ENCODE assay signal across 14 mouse cellular contexts in the genomic region with DNA sequence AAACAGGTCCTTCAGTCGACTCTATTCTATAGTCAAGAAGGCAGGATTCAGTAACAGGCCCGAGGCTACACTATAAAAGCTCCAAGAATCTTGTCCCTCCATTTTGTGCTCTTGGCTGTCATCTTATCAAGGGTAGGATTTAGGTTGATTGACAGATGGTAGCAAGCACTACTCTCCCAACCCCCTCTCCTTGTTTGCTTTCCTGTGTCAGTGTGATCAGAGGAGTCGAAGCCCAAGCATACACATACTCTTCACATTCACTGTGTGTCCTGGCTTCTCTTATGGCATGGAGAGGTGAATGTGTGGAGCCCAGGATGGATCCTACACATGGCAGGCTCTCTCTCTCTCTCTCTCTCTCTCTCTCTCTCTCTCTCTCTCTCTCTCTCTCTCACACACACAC. TPM values are rescaled to one million over a fixed set of nuclear protein-coding genes. Genes with fewer than 3 reads are reported as not detected.
DNase-seq lines count a peak whose midpoint lies in the region; ATAC-seq and TF ChIP-seq lines count a peak whose summit lies in the region.
"Had no signal": no experiment of that assay in that cellular context is flagged by ENCODE, and none has a peak within 500 bp of the region (broad histone marks: within the 10 kb centered on the region; RNA-seq: fewer than 3 reads in every experiment).

No protein-coding gene starts in this region.

- peaks cover 17% of the 10 kb centered on the region for H3K4me1 ChIP-seq in heart, embryonic 13.5 days
- H3K4me1 ChIP-seq in spleen, adult 2 months (ENCODE audit: control insufficient read depth, insufficient read depth, insufficient read length) = peaks cover 48% of the 10 kb centered on the region
- no peaks in the 10 kb centered on the region for H3K4me1 ChIP-seq in forebrain, embryonic 13.5 days

- H3K9ac ChIP-seq in heart, embryonic 13.5 days = no peak overlapping the region
- H3K9ac ChIP-seq in forebrain, embryonic 13.5 days = no peak overlapping the region

- peaks cover 29% of the 10 kb centered on the region; the same call in 1 of the 2 replicates for H3K27me3 ChIP-seq in heart, embryonic 13.5 days (replicated peaks)
- no peaks in the 10 kb centered on the region for H3K27me3 ChIP-seq in spleen, adult 2 months (ENCODE audit: control insufficient read depth, insufficient read depth, low read length)
- H3K27me3 ChIP-seq in forebrain, embryonic 13.5 days = 0 out of 2 replicates have a peak, but pooled peaks cover 4% of the 10 kb centered on the region

- no peak for ATAC-seq in heart, embryonic 13.5 days (ENCODE audit: extremely low read depth, insufficient number of reproducible peaks, low FRiP score, low TSS enrichment)
- ATAC-seq in forebrain, embryonic 13.5 days = no peak
- ATAC-seq: activated CD4-positive, CD25-positive, alpha-beta regulatory T cell, adult 4 months had no signal

- H3K9me3 ChIP-seq in heart, embryonic 13.5 days = no peaks in the 10 kb centered on the region
- H3K9me3 ChIP-seq in forebrain, embryonic 13.5 days (replicated peaks) = no peaks in the 10 kb centered on the region

- H3K36me3 ChIP-seq in heart, embryonic 13.5 days = peaks cover under 1% of the 10 kb centered on the region; the same call in 1 of the 2 replicates
- H3K36me3 ChIP-seq in spleen, adult 2 months (ENCODE audit: control insufficient read depth, insufficient read depth, low read length) = no peaks in the 10 kb centered on the region
- H3K36me3 ChIP-seq in forebrain, embryonic 13.5 days (ENCODE audit: poor library complexity, severe bottlenecking) = no peaks in the 10 kb centered on the region; the same call in 1 of the 2 replicates

- H3K4me3 ChIP-seq in heart, embryonic 13.5 days = no peak overlapping the region
- H3K4me3 ChIP-seq in spleen, adult 2 months (ENCODE audit: extremely low read depth, insufficient read depth, insufficient read length) = peak overlapping the region; percentile 60
- no peak overlapping the region for H3K4me3 ChIP-seq in forebrain, embryonic 13.5 days

- WGBS in heart, embryonic 13.5 days = 44% methylated on average over 3 of the region's 3 CpGs
- 12% methylated on average over 3 of the region's 3 CpGs for WGBS in spleen, adult 2 months
- 75% methylated on average over 3 of the region's 3 CpGs for WGBS in forebrain, embryonic 13.5 days

- H3K27ac ChIP-seq in heart, embryonic 13.5 days (replicated peaks) = peak overlapping the region; percentile 59; the same call in 1 of the 2 replicates
- H3K27ac ChIP-seq in spleen, adult 2 months (ENCODE audit: insufficient read depth, low read length) = peak overlapping the region; percentile 98
- no peak overlapping the region for H3K27ac ChIP-seq in forebrain, embryonic 13.5 days
- H3K27ac ChIP-seq: kidney, postnatal 0 days had no signal

- peak overlapping the region; percentile 55; the same call in 1 of the 2 replicates for H3K4me2 ChIP-seq in heart, embryonic 13.5 days
- H3K4me2 ChIP-seq in forebrain, embryonic 13.5 days = no peak overlapping the region

- peak; percentile 43 for TF ChIP-seq POLR2A in spleen, adult 2 months (IDR thresholded peaks at IDR 0.05; ENCODE audit: low read depth, low read length)

- no peak for DNase-seq in heart, adult 18-20 months
- peak; percentile 84 for DNase-seq in CD4-positive, CD25-positive, alpha-beta regulatory T cell, adult 2 months (ENCODE audit: low read depth, low spot score)
- DNase-seq in induced T-regulatory cell, adult 2 months (ENCODE audit: low read depth) = peak; percentile 89
- DNase-seq in spleen, adult 2 months (ENCODE audit: low read depth in 1 of 2, low spot score in 2 of 2) = peak in 1 of 2 experiments; percentile 65
- DNase-seq in layer of hippocampus, postnatal 36 days = no peak
- no peak for DNase-seq in kidney, adult 11 months
- DNase-seq: cerebellum, adult 11 months; heart, postnatal 36 days; left cerebral cortex, postnatal 4 days had no signal

- no peak for TF ChIP-seq CTCF in spleen, adult 2 months (IDR thresholded peaks at IDR 0.05; ENCODE audit: extremely low read depth, insufficient read depth, insufficient read length, insufficient replicate concordance)

RNA-seq across cellular contexts. Expression of gene Tspoap1, which starts 9.8 kb away (rescaled TPM):
- 0.47 and 0.51 TPM in 2 replicates for polyA plus RNA-seq in heart, embryonic 13.5 days (2015; fragmentation: Nextera tagmentation; extraction: Ambion mirVana)
- under 1 TPM in 1 of 2 experiments, not detected in 1; 0.15 TPM for total RNA-seq in heart, adult 18-20 months (2021)
- polyA plus RNA-seq in spleen, adult 2 months (2012; rRNA removed) = 6.1 and 6.2 TPM in 2 replicates
- total RNA-seq in layer of hippocampus, postnatal 36 days (2021) = 100 to 1,000 TPM; 146 to 163 TPM
- 20.7 and 29.1 TPM in 2 replicates for polyA plus RNA-seq in forebrain, embryonic 13.5 days (2015; fragmentation: Nextera tagmentation; extraction: Ambion mirVana)

RNA-seq across cellular contexts. Expression of gene Supt4a, which starts 13.2 kb away (rescaled TPM):
- polyA plus RNA-seq in heart, embryonic 13.5 days (2015; fragmentation: Nextera tagmentation; extraction: Ambion mirVana) = 104 and 115 TPM in 2 replicates
- total RNA-seq in heart, adult 18-20 months (2021) = 10 to 100 TPM; 42.8 to 46.1 TPM
- 59.1 and 62.2 TPM in 2 replicates for polyA plus RNA-seq in spleen, adult 2 months (2012; rRNA removed)
- total RNA-seq in layer of hippocampus, postnatal 36 days (2021) = 10 to 100 TPM; 71.7 to 78.7 TPM
- polyA plus RNA-seq in forebrain, embryonic 13.5 days (2015; fragmentation: Nextera tagmentation; extraction: Ambion mirVana) = 168 and 177 TPM in 2 replicates

RNA-seq across cellular contexts. Expression of gene Mpo, which starts 42.9 kb away (rescaled TPM):
- polyA plus RNA-seq in heart, embryonic 13.5 days (2015; fragmentation: Nextera tagmentation; extraction: Ambion mirVana) = 2.1 and 8.2 TPM in 2 replicates
- total RNA-seq in heart, adult 18-20 months (2021) = not detected
- polyA plus RNA-seq in spleen, adult 2 months (2012; rRNA removed) = 21.9 and 28.7 TPM in 2 replicates
- total RNA-seq in layer of hippocampus, postnatal 36 days (2021) = under 1 TPM; 0.28 to 0.60 TPM
- polyA plus RNA-seq in forebrain, embryonic 13.5 days (2015; fragmentation: Nextera tagmentation; extraction: Ambion mirVana) = 0.17 and 0.44 TPM in 2 replicates
- total RNA-seq: heart, postnatal 36 days; neutrophil, adult 5-6 weeks had no signal
- polyA plus RNA-seq: activated CD4-positive, CD25-positive, alpha-beta regulatory T cell, adult 4 months had no signal

Comparison
In these comparisons a context has a peak if more than half of its experiments do, and no peak if none do; other contexts are left out.
1. DNase-seq: peak in CD4-positive, CD25-positive, alpha-beta regulatory T cell, adult 2 months (single experiment) and induced T-regulatory cell, adult 2 months (single experiment); none in heart, adult 18-20 months (0 of 2), layer of hippocampus, postnatal 36 days (0 of 2) and kidney, adult 11 months (single experiment).